In the genomic region with DNA sequence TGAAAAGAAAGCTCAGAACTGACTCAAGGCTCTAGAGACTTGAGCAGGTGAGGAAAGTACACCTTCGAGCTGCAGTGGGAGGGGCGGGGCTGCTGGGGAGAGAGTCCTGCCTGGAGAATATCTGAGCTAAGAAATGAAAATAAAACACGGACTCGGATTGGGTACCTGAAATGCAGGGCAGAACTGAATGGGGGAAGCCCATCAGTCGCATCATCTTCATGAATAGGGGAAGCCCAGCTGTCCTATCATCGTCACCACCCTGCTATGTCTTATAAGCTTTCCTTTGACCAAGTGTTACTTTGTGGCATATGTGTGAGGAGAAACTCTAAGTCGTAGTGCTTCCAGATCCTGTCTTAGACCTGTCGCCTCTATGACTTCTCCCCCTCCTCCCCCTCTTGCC, we compare ENCODE assay signal across 14 mouse cellular contexts.
"Had no signal": no experiment of that assay in that cellular context is flagged by ENCODE, and none has a peak within 500 bp of the region (broad histone marks: within the 10 kb centered on the region; RNA-seq: fewer than 3 reads in every experiment).

No protein-coding gene starts in this region.

- ATAC-seq: midbrain, embryonic 16.5 days had no signal

- H3K9ac ChIP-seq: lung, embryonic 14.5 days; midbrain, embryonic 12.5 days; neural tube, embryonic 12.5 days had no signal

- H3K4me2 ChIP-seq: lung, embryonic 14.5 days; midbrain, embryonic 12.5 days; neural tube, embryonic 12.5 days had no signal

- H3K9me3 ChIP-seq: midbrain, embryonic 10.5 days; midbrain, embryonic 12.5 days; neural tube, embryonic 12.5 days had no signal

- H3K27me3 ChIP-seq: midbrain, embryonic 12.5 days; neural tube, embryonic 12.5 days had no signal

- H3K4me1 ChIP-seq: midbrain, embryonic 10.5 days; midbrain, embryonic 12.5 days; neural tube, embryonic 12.5 days had no signal

- H3K36me3 ChIP-seq: midbrain, embryonic 10.5 days; midbrain, embryonic 12.5 days; neural tube, embryonic 12.5 days had no signal

- H3K4me3 ChIP-seq: midbrain, embryonic 10.5 days; midbrain, embryonic 12.5 days; myocyte; neural tube, embryonic 12.5 days had no signal

- H3K27ac ChIP-seq: midbrain, embryonic 10.5 days; midbrain, embryonic 12.5 days; neural tube, embryonic 12.5 days had no signal

- DNase-seq: lung, adult 18-20 months; lung, embryonic 14.5 days; lung, postnatal 10 days; lung, postnatal 4 days; midbrain, embryonic 14.5 days; right cerebral cortex, postnatal 14 days; thymus, adult 2 months; thymus, postnatal 25 days; thymus, postnatal 4 days had no signal
